Comparison of ENCODE assay signal across 15 mouse cellular contexts in the genomic region with DNA sequence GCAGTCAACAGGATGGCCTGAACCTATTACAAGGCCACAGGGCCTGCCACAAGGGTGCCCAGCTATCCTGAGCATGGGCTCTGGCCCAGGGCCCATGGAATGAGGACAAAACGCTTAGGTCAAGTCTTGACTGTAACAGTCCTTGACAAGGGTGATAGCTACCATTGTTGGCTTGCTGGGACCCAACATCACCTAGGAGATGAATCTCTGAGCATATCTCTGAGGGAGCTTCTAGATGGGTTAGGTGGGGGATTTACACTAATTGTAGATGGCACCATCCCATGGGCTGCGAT. TPM values are rescaled to one million over a fixed set of nuclear protein-coding genes. Genes with fewer than 3 reads are reported as not detected.
"Had no signal": no experiment of that assay in that cellular context is flagged by ENCODE, and none has a peak within 500 bp of the region (broad histone marks: within the 10 kb centered on the region; RNA-seq: fewer than 3 reads in every experiment).

No protein-coding gene starts in this region.

- DNase-seq: kidney, adult 2 months; kidney, postnatal 14 days; lung, adult 18-20 months; midbrain, embryonic 14.5 days; retina, postnatal 1 day; right cerebral cortex, postnatal 4 days; spleen, adult 18-20 months; thymus, adult 18-20 months; thymus, postnatal 14 days had no signal

- H3K4me2 ChIP-seq: kidney, embryonic 15.5 days; limb, embryonic 13.5 days had no signal

- H3K4me3 ChIP-seq: kidney, embryonic 15.5 days; limb, embryonic 13.5 days had no signal

- H3K27me3 ChIP-seq: kidney, embryonic 15.5 days; limb, embryonic 13.5 days had no signal

- H3K9me3 ChIP-seq: kidney, embryonic 15.5 days; limb, embryonic 13.5 days had no signal

- H3K27ac ChIP-seq: kidney, embryonic 15.5 days; limb, embryonic 13.5 days; liver, embryonic 14.5 days had no signal

- H3K9ac ChIP-seq: kidney, embryonic 15.5 days; limb, embryonic 13.5 days; liver, embryonic 14.5 days had no signal

RNA-seq across cellular contexts. Expression of gene Gper1, which starts 18.7 kb away (rescaled TPM):
- total RNA-seq: liver, adult 2 months; megakaryocyte-erythroid progenitor cell, adult 5-6 weeks had no signal

RNA-seq across cellular contexts. Expression of gene C130050O18Rik, which starts 36.6 kb away (rescaled TPM):
- total RNA-seq: left cerebral cortex, postnatal 4 days; megakaryocyte-erythroid progenitor cell, adult 5-6 weeks had no signal
